Mouse (Mus musculus) ZHBTc4 (cell line): ENCODE measurements around the gene Rab3gap1.

Experiments
- DNase-seq: peaks from one replicate; pipeline ENCODE4 v3.0.0-alpha.2; 2011; ENCODE audit warnings: low read depth, low spot score

Rab3gap1 gene

DNA sequence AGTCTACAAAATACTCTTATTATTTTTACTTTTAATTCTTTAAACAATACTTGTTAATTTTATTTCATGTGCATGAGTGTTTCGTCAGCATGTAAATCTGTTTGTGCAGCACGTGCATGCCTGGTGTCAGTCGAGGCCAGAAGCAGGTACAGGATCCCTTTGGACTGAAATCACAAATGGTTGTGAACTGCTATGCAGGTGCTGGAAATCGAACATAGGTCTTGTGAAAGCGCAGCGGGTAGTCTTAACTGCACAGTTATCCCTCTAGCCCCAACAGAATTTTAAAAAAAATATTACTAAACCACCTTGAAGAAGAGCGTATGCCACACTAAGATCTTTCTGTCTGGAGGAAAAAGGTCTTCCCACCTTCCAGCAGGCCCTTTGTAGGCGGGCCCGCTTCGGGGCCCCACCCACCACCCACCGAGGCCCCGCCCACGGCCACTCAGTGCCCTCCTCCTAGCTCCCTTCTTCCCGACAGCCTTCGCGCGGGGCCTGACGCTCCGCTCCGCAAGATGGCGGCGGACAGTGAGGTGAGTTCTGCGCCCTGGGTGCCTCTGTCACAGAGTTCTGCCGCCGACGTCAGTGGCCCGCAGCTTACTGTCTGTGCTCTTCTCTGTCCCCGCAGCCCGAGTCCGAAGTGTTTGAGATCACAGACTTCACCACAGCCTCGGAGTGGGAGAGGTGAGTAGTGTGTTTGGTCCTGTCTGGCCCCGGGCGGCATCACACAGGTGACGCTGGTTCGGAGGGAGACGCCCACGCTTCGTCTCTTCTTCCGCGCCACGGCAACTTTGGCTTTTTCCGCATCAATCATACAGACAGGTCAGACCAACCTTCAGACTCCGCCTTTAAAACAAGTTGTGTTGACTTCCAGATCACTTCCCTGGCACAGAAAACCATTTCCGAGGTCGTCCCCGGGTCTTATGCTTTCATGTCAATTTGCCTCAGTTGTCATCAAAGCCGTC lies at the start of gene Rab3gap1:
Gene Rab3gap1, plus strand, starts transcription at position 474 of the 962 bp plus-strand sequence.
- DNase-seq: peak; percentile 96

DNA sequence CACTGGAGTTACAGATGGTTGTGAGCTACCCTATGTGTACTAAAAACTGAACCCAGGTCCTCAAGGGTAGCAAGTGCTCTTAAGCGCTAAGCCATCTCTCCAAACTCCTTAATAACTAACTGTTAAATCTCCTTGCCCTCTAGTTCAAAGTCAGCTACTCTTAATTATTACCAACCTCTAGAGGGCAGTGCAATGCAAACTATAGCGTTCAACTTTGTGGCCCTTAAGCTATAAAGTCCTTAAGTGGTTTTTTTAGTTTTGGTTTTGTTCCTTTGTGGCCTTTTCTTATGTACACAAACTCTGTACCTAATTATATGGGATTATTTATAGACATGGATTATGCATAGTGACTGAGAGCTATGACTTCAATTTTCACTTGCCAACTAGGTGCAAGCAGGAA lies 41.2 kb upstream of the Rab3gap1 start:
- peak; percentile 66 for DNase-seq

DNA sequence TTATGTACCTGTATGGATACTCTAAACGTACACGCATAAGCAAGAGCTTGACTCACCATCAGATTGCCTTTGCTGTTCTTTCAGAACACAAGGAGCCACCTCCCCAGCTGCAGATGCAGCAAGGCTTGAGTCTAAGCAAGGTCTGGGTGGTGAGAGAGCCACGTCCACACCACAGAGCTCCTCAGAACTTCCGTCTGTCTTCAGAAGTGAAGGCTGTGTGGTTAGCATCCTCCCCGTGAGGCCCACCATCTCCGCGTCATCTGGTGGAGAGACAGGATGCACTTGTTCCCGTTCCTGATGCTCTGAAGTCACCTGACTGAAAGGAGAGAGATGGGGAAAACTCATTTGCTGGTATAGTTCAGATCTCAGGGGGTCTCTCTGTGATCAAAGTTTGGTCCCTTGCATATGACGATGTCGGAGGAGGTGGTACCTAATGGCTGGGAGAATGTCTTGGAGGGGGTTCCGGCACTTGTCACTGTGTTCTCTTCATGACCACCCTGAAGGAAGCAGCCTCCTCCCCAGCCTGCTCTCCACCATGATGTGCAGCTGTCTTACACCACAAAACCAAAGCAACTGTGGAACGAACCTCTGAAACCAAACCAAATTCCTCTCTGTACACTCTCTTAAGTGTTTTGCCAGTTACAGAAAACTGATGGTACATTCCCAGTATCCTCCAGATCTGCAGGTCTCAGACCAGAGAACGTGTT lies 38.2 kb upstream of the Rab3gap1 start:
- DNase-seq: no peak

DNA sequence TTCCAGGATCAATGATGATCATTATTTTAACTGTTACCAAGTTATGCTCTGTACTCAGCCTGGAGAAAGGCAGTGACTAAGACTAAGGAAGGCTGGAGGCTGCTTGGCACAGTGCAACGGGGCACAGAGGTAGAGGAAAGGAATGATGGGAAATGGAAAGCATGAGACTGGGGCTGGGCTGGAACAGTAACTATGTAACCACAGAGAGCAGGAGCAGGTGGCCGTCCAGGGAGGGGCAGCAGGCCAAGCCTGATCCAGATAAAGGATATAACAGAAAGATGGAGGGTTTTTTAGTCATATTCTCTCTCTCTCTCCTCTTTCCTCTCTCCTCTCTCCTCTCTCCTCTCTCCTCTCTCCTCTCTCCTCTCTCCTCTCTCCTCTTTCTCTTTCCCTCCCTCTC lies 34.9 kb upstream of the Rab3gap1 start:
- no peak for DNase-seq

DNA sequence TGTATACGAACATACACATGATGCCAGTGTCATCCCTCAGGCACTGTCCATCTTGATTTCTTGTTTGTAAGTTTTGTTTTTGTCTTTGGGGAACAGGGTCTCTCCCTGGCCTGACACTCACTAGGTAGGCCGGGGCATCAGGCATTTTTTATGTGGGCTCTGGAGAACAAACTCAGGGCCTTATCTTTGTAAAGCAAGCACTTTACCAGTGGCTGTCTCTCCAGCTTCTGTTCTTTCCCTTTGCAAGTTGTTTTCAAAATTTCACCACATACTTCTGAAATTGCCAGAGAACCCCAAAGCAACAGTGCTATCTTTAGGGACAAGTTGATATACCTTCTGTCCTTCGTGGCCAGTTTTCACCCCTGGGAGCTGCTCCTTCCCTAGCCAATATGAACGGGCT lies 34.4 kb upstream of the Rab3gap1 start:
- no peak for DNase-seq

DNA sequence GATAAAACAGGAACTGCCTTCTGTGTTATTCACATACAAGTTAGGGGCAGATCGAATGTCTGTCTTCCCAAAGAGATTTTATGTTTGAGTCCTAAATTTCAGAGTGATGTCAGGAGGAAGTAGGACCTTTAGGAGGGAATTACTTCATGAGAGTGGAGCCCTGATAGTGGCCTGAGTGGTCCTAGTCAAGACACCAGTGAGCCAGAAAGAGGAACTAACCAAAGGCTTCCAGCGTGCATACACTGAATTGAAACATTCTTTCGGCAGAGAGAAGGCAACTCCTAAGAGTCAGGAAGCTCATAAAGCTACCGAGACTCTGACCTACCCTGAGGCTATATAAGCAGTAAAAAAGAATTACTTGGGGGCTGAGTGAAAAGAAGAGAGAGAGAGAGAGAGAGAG lies 32.0 kb upstream of the Rab3gap1 start:
- DNase-seq: no peak

DNA sequence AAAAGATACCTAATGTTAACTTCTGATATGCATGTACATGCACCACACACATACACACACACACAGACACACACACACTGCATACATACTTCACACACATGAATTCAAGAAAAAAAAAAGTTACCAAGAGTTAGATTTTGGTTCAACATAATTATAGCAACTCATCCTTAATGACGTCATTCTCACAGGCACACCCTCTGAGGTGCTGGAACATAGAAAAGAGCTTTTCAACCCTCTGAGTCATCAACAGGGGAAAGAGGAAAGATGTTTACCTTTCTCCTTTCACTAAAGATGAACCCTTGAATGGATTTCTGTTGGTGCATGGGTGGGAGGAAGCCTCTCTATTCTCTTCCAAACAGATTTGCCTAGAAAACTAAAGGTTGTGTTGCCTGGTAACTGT lies 30.0 kb upstream of the Rab3gap1 start:
- no peak for DNase-seq

DNA sequence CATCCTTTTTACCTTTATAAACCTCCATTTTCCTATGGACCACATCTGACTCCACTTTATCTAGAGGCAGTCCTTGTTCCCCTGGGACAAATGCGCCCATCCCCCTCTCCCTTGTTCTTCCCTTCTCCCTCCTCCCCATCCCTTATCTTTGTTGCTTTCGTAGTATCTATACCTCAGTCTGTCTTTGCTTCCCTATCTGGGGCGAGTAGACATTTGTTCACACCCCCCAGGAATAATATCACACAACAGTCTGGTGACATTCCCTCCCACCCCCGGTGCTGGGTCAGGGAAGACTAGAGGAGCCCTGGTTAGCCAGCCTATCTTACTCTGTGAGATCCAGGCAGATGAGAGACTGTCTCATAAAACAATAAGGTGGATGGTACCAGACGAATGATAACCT lies 23.1 kb upstream of the Rab3gap1 start:
- DNase-seq: no peak

DNA sequence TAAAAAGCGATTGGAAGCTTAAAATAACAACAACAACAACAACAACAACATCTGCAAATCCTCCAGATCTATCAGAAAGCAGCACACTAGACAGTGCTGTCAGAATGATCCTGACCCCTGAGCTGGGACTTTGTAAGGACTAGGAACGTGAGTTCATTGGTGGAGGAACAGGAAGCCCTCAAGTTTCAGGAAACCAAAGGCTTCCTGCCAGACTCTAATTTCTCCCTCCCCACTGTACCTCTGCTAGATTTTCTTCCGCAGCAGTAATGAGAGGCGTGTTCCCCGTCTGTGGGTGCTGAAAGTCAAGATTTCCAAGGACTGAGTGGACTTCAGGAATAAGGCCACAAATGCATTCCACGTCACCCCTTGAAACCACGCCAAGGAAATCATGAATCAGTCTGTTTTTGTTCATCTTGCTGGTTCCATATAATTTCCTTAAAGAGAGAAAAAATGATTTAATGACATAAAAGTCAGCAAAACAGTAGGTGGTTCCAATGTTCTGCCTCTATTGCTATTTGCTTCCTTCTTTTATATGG lies 18.4 kb upstream of the Rab3gap1 start:
- no peak for DNase-seq

DNA sequence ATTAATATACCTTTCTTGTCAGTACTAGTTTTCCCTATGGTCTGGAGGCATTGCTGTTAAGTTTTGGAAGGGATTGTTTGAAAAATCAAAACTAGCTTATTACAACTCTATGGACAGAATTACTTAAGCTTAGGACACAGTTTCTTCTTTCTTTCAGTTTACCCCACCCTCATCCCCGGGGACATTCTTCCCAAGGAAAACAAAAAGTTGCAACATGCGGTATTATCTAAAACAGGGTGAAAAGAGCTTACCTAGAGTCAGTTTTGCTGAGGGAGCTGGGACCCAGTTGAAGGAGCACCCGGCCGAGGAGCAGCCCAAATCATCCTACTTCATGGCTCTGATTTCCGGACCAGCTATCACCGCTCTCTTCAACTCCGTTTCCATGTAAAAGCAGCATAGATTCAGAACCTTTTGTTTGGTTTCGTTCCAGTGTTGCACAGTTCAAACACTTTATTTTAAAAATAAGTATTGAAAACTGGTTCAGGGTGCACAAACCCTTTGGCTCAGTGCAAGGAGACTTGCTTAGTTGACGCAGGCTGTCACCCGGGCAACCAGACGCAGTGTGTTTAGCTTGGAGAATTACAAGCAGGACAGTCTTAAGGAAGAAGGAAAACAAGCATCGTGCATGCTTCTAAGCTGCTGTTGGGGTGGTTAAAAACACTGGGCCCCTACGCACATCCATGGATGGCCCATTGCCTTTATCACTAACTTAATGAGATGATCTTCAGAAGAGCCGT lies 13.9 kb upstream of the Rab3gap1 start, which contains the start of gene Map3k19:
Gene Map3k19, minus strand, starts transcription at position 546 of the 737 bp plus-strand sequence.
- no peak for DNase-seq

DNA sequence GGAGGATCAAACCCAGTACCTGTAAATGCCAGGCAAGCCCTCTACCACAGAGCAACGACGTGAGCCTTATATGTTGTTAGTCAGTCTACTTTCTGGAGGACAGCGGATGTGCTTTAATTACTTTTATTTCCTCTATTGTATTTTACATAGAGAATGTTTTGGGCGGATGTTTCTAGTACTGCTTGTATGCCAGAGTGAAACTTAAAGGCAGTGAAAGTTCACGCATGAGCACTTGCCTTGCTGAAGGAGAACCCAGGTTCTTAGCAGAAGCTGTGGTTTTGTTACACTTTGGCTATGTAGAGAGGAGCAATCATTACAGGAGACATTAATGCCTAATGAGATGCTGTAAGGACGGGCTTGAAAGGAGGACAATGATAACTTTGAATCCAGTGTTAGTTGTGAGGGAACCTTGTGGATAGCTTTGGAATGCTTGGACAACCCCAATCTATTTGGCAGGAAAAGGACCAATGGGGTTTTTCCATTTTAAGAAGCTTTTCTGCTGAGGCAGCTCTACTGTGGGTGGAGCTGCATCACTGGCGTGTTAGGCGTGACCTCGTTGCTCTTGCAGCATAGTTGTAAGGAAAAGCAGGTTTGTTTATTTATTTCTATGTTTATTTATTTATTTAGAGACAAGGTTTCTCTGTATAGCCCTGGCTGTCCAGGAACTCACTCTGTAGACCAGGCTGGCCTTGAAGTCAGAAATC lies 9.5 kb upstream of the Rab3gap1 start:
- DNase-seq: no peak

DNA sequence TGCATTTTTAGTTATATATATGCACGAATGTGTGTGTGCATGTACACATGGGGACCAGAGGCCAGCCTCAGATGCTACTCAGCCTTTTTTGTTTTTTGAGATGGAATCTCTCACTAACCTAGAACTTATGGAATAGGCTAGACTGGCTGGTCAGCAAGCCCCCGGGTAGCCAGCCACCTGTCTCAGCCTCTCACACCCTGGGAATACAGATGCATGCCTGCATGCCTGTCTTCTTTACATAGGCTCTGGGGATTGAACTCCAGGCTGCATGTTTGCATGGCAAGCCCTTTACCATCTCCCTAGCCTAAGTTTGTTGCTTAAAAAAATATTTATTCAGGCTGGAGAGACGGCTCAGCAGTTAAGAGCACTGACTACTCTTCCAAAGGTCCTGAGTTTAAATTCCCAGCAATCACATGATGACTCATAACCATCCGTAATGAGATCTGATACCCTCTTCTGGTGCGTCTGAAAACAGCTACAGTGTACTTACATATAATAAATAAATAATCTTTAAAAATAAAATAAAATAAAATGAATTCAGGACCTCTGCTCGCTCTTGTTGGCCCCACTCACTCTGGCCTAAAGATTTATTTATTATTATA lies 8.7 kb upstream of the Rab3gap1 start:
- DNase-seq: no peak

DNA sequence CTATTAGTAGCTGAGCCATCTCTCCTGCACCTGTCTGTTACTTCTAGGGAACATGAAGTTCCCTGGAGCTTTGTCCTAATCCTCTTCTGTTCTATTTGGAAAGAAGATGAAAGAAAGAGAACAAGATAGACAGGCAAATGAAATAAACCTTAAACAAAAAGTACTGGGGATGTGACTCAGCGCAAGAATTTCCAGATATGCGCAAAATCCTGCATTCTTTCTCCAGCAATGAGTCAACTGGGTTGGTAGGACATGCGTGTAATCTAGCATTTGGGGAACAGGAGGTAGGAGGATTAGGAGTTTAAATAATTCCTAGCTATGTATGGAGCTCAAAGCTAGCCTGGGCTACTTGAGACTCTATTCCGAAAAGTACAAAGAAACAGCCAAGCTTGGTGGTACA lies 8.1 kb upstream of the Rab3gap1 start:
- DNase-seq: no peak

DNA sequence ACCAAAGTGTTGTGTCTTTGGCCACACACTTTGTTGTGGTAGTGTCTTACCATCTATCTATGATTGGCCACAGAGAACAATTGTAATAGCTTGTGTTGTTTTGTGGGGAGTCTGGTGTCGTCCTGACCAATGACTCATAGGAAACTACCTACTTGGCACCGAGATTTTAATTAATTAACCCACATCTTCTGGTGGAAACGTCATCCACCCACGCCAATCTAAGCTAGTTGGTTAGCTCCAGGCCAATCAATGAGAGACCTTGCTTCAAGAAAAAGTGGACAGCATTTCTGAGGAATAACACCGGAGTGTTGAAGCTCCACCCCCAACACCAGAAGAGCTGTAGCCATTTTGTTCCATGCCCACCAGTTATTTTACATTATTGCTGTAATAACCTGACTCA lies 6.7 kb upstream of the Rab3gap1 start:
- no peak for DNase-seq

DNA sequence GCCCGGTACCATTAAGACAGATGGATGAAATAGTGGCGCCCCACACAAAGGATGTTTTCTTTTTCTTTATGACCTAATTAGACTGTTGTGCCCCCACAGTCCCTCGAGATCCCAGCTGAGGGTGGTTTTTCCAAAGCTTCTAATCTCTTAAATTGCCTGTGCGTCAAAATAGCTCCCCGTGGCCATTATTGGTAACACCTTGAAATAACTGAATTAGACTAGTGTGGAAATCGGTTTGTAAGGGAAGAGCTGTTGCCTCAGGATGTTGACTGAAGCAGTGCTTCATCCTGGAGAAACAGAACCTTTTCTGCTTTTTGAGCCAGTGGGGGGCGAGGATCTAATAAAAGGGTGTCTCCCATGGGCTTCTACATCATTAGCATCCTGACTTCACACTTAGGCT lies 4.8 kb upstream of the Rab3gap1 start:
- DNase-seq: no peak

DNA sequence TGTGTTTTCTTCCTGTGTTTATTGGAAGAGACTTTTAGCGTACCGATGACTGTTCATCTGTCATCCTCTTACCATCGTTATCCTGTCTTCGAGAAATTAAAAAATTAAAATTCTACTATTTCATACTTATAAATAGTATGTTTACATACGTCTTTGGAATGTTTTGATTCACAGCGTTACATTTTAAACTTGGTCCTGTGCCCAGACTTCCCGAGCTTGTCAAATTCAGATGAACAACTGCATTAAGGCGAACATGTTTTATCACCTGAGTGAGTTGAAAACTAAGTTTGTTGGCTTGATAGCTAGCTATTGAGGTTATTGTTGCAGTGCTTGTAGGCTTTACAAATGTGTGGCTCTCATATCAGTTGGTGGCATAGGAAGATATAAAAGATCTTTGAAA lies 703 bp downstream of the Rab3gap1 start:
- no peak for DNase-seq

DNA sequence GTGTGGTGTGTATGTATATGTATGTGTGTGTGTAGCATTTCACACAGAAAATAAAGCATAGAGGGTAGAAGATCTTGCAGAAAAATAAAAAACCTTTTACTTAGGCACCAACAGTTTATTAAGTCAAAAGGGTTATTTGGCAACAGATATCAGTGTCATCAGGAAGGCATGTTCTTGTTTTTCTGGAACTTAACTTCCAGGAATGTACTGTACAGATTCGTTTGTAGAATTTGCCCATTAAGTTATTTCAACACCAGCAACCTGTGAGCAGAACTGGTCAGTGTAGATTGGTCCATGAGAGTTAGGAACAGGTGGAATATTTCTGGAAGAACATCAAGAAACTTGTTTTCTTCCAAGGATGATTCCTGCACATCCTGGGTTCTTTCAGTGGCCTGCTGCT lies 30.8 kb downstream of the Rab3gap1 start:
- no peak for DNase-seq

DNA sequence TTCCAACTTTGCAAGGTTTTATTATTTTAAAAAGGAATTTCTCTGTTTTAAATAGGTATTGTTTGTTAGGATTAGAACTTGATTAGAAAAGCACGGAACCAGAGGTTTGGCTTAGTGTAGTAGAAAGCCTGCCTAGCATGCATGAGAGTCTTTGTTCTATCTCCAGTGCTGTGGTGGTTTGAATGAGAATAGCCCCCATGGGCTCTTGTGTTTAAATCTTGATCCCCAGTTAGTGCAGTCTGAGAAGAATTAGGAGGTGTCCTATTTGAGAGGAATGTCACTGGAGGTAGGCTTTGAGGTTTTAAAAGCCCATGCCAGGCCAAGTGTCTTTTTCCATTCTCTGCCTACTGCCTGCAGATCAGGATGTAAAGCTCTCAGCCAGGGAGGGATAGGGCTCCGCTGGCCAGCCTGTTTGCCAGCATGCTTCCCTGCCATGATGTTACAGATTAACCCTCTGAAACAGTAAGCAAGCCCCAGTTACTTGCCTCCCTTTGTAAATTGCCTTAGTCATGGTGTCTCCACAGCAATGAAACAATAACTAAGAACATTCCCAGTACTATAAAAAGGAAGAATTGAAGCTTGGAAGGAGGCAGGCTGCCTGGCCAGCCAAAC lies 36.3 kb downstream of the Rab3gap1 start:
- peak; percentile 76 for DNase-seq

DNA sequence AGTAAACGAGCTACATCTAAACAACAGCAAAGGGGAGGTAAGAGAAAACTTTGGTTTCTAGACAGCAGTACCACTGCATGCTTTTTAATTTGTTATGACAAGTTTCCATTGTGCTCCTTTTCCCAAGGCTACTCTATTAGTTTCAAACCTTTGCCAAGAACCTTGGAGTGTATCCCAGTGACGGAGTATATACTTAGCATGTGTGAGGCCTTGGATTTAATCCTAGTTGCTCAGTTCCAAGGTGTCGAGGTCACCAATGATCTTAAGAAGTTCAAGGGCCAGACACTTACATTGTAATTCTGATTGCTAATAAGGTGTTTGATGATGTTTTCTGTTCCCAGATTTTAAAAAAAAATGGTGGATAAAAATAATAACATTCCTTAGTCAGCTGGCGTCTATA lies 44.5 kb downstream of the Rab3gap1 start:
- DNase-seq: no peak

DNA sequence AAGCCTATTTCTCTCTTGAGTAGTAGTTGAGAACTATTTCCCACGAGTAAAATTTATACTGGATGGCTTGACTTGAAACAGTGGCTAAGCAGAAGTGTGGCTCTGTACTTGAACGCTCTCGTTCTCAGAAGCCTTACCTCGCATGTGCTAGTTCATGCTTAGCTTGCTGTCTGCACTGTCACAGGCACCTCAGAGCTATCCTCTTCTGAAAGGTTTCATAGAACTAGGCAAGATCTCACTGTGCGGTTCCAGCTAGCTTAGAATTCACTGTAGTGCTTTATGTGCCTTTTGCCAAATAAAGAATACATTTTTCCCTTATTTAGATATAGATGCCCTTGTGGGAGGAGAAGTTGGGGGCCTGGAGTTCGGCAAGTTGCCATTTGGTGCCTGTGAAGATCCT lies 46.7 kb downstream of the Rab3gap1 start:
- DNase-seq: no peak
